15 mouse cellular contexts compared by ENCODE assay signal in genomic region chrX:114314586-114314985, GRCm38 (mm10).
"Had no signal": no experiment of that assay in that cellular context is flagged by ENCODE, and none has a peak within 500 bp of the region (broad histone marks: within the 10 kb centered on the region; RNA-seq: fewer than 3 reads in every experiment).

No protein-coding gene starts in this region.

- DNase-seq: kidney, adult 2 months; kidney, postnatal 10 days; kidney, postnatal 4 days; left cerebral cortex, postnatal 4 days; lung, adult 18-20 months; lung, postnatal 4 days; right cerebral cortex, postnatal 4 days; spleen, adult 18-20 months; thymus, adult 2 months; thymus, postnatal 25 days had no signal

- H3K4me3 ChIP-seq: limb, embryonic 13.5 days; neural tube, embryonic 12.5 days had no signal

- H3K9ac ChIP-seq: limb, embryonic 13.5 days; liver, embryonic 14.5 days; neural tube, embryonic 12.5 days had no signal

- H3K27ac ChIP-seq: limb, embryonic 13.5 days; liver, embryonic 14.5 days; neural tube, embryonic 12.5 days had no signal

- H3K36me3 ChIP-seq: limb, embryonic 13.5 days; neural tube, embryonic 12.5 days had no signal

- ATAC-seq: intestine, embryonic 16.5 days; lung, postnatal 0 days had no signal

- H3K27me3 ChIP-seq: limb, embryonic 13.5 days; neural tube, embryonic 12.5 days had no signal

- H3K9me3 ChIP-seq: limb, embryonic 13.5 days; neural tube, embryonic 12.5 days had no signal

- H3K4me1 ChIP-seq: limb, embryonic 13.5 days; neural tube, embryonic 12.5 days had no signal
